Mouse (Mus musculus): ENCODE measurements around the gene Gmpr2.
A peak's percentile ranks its signal among the peaks of the same experiment; 100 is the strongest.

GRCm38 (mm10) chr14:55643060-55643907 lies 28.5 kb upstream of the Gmpr2 start, which contains the start of gene Tm9sf1:
- TF ChIP-seq POLR2A (IDR thresholded peaks at IDR 0.05; ENCODE audit: control insufficient read depth, low read depth, low read length) (peak; percentile 69), CTCF (IDR thresholded peaks at IDR 0.05; ENCODE audit: control insufficient read depth, insufficient read depth, insufficient replicate concordance, low read depth, low read length) (no peak)

Measured in testis, adult 2 months (tissue).